Mouse (Mus musculus): Measurements from ENCODE around the gene H1f0. TPM values are rescaled to one million over a fixed set of nuclear protein-coding genes. Genes with fewer than 3 reads are reported as not detected.

The H1f0 gene
- total RNA-seq, 1 experiment from 2014 or later: 76.0 TPM

DNA sequence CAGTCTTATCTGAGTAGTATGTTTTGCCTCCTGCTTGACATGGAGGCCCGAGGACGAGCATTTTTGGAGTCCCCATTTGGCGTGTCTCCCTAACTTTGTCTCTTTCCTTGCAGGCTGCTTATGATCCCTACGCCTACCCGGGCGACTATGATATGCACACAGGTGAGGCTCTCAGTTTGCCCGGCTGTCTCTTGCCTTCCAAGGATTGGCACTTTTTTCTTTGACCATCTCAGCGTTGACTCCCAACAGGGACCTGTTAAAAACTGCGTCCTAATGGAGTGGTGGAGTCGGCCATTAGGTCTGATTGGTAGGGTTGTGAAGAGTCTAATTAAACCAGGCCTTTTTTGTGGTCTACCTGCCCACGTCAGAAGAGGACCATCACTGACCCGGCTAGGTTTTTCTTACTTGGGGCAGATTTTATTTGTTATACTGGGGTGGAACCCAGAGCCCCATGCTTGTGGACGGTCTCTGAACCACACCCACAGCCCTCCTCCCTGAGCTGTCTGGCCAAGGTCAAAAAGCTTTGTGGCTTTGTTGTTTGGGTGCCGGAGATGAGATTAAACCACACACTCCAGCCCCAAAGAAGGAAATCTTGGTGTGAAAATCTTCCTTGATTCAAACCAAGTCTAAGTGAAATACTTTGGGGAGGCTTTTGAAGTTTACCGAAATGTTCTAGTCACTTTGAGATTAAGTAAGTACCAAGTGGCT is 47.6 kb downstream of the H1f0 start:
- no peak for ATAC-seq (replicated peaks in 1 of 2; ENCODE audit: insufficient read depth in 1 of 2, low FRiP score in 2 of 2, low TSS enrichment in 1 of 2, low read depth in 1 of 2, poor library complexity in 2 of 2, severe bottlenecking in 2 of 2)

DNA sequence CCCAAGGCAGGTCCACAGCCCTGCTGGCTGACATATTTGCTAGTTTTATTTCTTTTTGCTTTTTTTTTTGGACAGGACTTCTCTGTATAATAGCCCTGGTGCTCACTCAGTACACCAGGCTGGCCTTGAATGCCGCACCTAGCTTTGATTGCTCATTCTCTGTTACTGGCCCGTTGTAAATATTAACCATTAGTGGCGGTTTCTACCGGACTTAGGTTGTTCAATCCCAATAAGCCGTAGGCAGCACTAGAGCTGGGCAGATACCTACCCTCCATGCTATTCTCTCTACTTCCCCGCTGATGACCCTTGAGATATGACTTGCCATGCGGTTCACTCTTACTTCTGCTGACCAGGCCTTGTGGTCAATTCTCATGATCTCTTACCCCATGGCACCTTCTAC is 51.3 kb downstream of the H1f0 start:
- ATAC-seq (replicated peaks in 1 of 2; ENCODE audit: insufficient read depth in 1 of 2, low FRiP score in 2 of 2, low TSS enrichment in 1 of 2, low read depth in 1 of 2, poor library complexity in 2 of 2, severe bottlenecking in 2 of 2): no peak

Other genes with a start within 250 kb of the H1f0 start
- gene Card10, start 225.4 kb upstream of the H1f0 start, total RNA-seq (2017): 0.13 TPM in 1 of 2 replicates, not detected in the other
- not detected in 2 replicates for gene Cdc42ep1, start 185.8 kb upstream of the H1f0 start, total RNA-seq (2017)
- gene Lgals2, start 172.9 kb upstream of the H1f0 start, total RNA-seq (2017): not detected in 2 replicates
- 11.9 and 12.3 TPM in 2 replicates for gene Gga1, start 151.3 kb upstream of the H1f0 start, total RNA-seq (2017)
- 1.7 TPM in 1 of 2 replicates, not detected in the other for gene Gm49510, start 128.8 kb upstream of the H1f0 start, total RNA-seq (2017)
- 19.9 and 27.4 TPM in 2 replicates for gene Sh3bp1, start 128.7 kb upstream of the H1f0 start, total RNA-seq (2017)
- gene Pdxp, start 114.5 kb upstream of the H1f0 start, total RNA-seq (2017): 7.7 and 8.4 TPM in 2 replicates
- gene Lgals1, start 101.7 kb upstream of the H1f0 start, total RNA-seq (2017): 77.1 and 108 TPM in 2 replicates
- gene Nol12, start 93.5 kb upstream of the H1f0 start, total RNA-seq (2017): 23.7 and 37.5 TPM in 2 replicates
- 28.3 and 39.2 TPM in 2 replicates for gene Triobp, start 80.7 kb upstream of the H1f0 start, total RNA-seq (2017)
- gene Galr3, start 13.4 kb downstream of the H1f0 start, total RNA-seq (2017): 1.5 and 1.7 TPM in 2 replicates
- 15.1 and 15.6 TPM in 2 replicates for gene Ankrd54, start 34.4 kb downstream of the H1f0 start, total RNA-seq (2017)
- 204 and 224 TPM in 2 replicates for gene Eif3l, start 46.7 kb downstream of the H1f0 start, total RNA-seq (2017)
- 3.4 and 6.7 TPM in 2 replicates for gene Micall1, start 80.4 kb downstream of the H1f0 start, total RNA-seq (2017)
- 42.5 and 72.2 TPM in 2 replicates for gene Polr2f, start 112.6 kb downstream of the H1f0 start, total RNA-seq (2017)
- 0.84 and 1.9 TPM in 2 replicates for gene 1700088E04Rik, start 112.8 kb downstream of the H1f0 start, total RNA-seq (2017)
- not detected in 2 replicates for gene Sox10, start 136.8 kb downstream of the H1f0 start, total RNA-seq (2017)
- 13.0 and 21.2 TPM in 2 replicates for gene Pick1, start 200.7 kb downstream of the H1f0 start, total RNA-seq (2017)
- not detected in 2 replicates for gene Gm49486, start 200.9 kb downstream of the H1f0 start, total RNA-seq (2017)
- gene Slc16a8, start 226.3 kb downstream of the H1f0 start, total RNA-seq (2017): not detected in 2 replicates